Mouse (Mus musculus) ES-E14 (cell line): ENCODE results near the gene Olfr1281.

Experiments used
- CHD2 ChIP-seq: IDR thresholded peaks from 2 replicates; pipeline ENCODE4 v1.6.1; 2014; ENCODE audit warnings: mild to moderate bottlenecking, low read depth, low read length, inconsistent platforms
- MAFK ChIP-seq: IDR thresholded peaks from 2 replicates; pipeline ENCODE4 v1.6.1; 2014; ENCODE audit warnings: mild to moderate bottlenecking, low read depth, low read length, inconsistent platforms; ENCODE audit not compliant: insufficient read depth
- ZC3H11A ChIP-seq: IDR thresholded peaks from 2 replicates; pipeline ENCODE4 v1.6.1; 2012; ENCODE audit warnings: low read depth, mild to moderate bottlenecking, inconsistent platforms, low read length, borderline replicate concordance
- ZNF384 ChIP-seq: IDR thresholded peaks from 2 replicates; pipeline ENCODE4 v1.6.1; 2012; ENCODE audit warnings: low read depth, low read length, inconsistent platforms

- TF ChIP-seq ZC3H11A (no peak), ZNF384 (no peak), MAFK (no peak), CHD2 (no peak)
Observed at GRCm38 (mm10) chr2:111326220-111326619, at the start of gene Olfr1281.
